Mouse (Mus musculus): Measurements from ENCODE around the gene Scnn1a.

The Scnn1a gene

GRCm38 (mm10) chr6:125309406-125309805 lies 11.1 kb upstream of the Scnn1a start:
- no peak for DNase-seq (ENCODE audit: low read depth)

- no peak for DNase-seq (ENCODE audit: low read depth)
Observed at GRCm38 (mm10) chr6:125312171-125312570, 8.3 kb upstream of the Scnn1a start.

- peak; percentile 36 for DNase-seq (ENCODE audit: low read depth)
Observed at GRCm38 (mm10) chr6:125312581-125313355, 7.7 kb upstream of the Scnn1a start.

- peak; percentile 96 for DNase-seq (ENCODE audit: low read depth)
Observed at GRCm38 (mm10) chr6:125313546-125314230, 6.8 kb upstream of the Scnn1a start, which contains the start of gene Ltbr. Gene Ltbr (minus strand): TSS chr6:125313885.

- no peak for DNase-seq (ENCODE audit: low read depth)
Observed at GRCm38 (mm10) chr6:125314231-125314563, 6.3 kb upstream of the Scnn1a start.

GRCm38 (mm10) chr6:125314746-125315145 lies 5.7 kb upstream of the Scnn1a start:
- no peak for DNase-seq (ENCODE audit: low read depth)

- no peak for DNase-seq (ENCODE audit: low read depth)
Observed at GRCm38 (mm10) chr6:125317077-125317476, 3.4 kb upstream of the Scnn1a start.

GRCm38 (mm10) chr6:125318981-125319918 lies 1.2 kb upstream of the Scnn1a start:
- no peak for DNase-seq (ENCODE audit: low read depth)

GRCm38 (mm10) chr6:125319919-125320296 lies 551 bp upstream of the Scnn1a start:
- DNase-seq (ENCODE audit: low read depth), result no peak

GRCm38 (mm10) chr6:125321114-125321855 lies 826 bp downstream of the Scnn1a start:
- DNase-seq (ENCODE audit: low read depth), result no peak

- DNase-seq (ENCODE audit: low read depth), result no peak
Observed at GRCm38 (mm10) chr6:125322794-125323193, 2.3 kb downstream of the Scnn1a start.

- no peak for DNase-seq (ENCODE audit: low read depth)
Observed at GRCm38 (mm10) chr6:125323547-125323946, 3.1 kb downstream of the Scnn1a start.

- DNase-seq (ENCODE audit: low read depth), result no peak
Observed at GRCm38 (mm10) chr6:125325337-125325736, 4.9 kb downstream of the Scnn1a start.

- peak; percentile 41 for DNase-seq (ENCODE audit: low read depth)
Observed at GRCm38 (mm10) chr6:125328243-125328642, 7.8 kb downstream of the Scnn1a start.

- peak; percentile 85 for DNase-seq (ENCODE audit: low read depth)
Observed at GRCm38 (mm10) chr6:125330626-125331326, 10.3 kb downstream of the Scnn1a start.

- DNase-seq (ENCODE audit: low read depth), result no peak
Observed at GRCm38 (mm10) chr6:125333112-125333899, 12.8 kb downstream of the Scnn1a start.

- DNase-seq (ENCODE audit: low read depth), result no peak
Observed at GRCm38 (mm10) chr6:125334356-125334755, 13.9 kb downstream of the Scnn1a start.

- DNase-seq (ENCODE audit: low read depth), result no peak
Observed at GRCm38 (mm10) chr6:125338791-125339660, 18.6 kb downstream of the Scnn1a start.

GRCm38 (mm10) chr6:125340244-125340643 lies 19.8 kb downstream of the Scnn1a start:
- DNase-seq (ENCODE audit: low read depth), result no peak

Data from NIH3T3 (cell line).